Mouse (Mus musculus): Measurements from ENCODE around the gene Ptges. TPM values are rescaled to one million over a fixed set of nuclear protein-coding genes. Genes with fewer than 3 reads are reported as not detected.
A peak's percentile ranks its signal among the peaks of the same experiment; 100 is the strongest.

The Ptges gene
- polyA plus RNA-seq, 1 experiment from 2014 or later, result 15.8 TPM

DNA sequence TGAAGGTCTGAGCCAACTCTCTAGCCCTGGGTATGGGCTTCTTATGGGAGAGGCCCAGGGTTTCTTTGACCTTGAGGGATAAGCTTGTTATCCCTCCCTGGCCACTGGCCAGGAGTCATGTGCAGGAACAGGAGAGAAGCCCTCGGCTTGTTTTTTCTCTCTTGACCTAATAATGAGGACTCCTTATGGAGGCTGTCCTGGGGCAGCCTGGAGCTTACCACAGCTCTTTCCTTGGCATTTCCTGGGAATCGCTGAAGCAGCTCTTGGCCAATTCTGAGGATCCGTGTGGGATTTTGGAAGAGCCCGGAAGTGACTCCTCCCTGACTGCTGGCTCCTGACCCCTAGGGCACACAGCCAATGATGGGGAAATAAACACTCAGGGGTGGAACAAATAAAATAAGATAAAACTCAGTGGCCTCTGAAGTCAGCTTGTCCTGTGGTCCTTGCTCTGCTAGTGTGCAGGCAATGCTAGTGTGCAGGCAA is 17.3 kb downstream of the Ptges start:
- Histone ChIP-seq H3K4me3 (no peak overlapping the region), H3K9ac (no peak overlapping the region), H3K36me3 (no peaks in the 10 kb centered on the region), H3K27ac (0 out of 2 replicates have a peak overlapping the region, but pooled peaks have one; percentile 8), H3K4me2 (no peak overlapping the region), H3K4me1 (peaks cover 13% of the 10 kb centered on the region), H3K9me3 (no peaks in the 10 kb centered on the region), H3K27me3 (no peaks in the 10 kb centered on the region)
- no peak for ATAC-seq (ENCODE audit: insufficient number of reproducible peaks, insufficient read depth, low FRiP score, low TSS enrichment, low read depth)
- 33% methylated on average over 4 of the region's 4 CpGs for WGBS

DNA sequence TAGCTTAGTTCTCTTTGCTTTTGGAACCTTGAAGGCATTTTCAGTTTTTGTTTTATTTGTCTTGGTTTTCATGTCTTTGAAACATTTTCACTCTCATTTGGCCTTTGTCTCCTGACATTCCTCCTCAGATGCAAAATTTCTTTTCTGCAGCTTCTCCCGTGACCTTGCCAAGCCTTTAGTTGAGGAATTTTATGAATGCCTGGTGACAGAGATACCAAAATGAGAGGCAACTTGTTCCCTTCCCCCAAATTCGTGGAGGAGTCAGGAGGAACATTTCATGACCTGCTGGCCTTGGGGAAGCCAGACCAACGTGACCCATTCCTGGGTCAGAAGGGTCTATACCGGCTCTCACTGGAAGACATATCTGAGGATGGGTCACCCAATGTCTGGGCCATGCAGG is 23.0 kb downstream of the Ptges start:
- Histone ChIP-seq H3K4me1 (peaks cover 21% of the 10 kb centered on the region), H3K9ac (no peak overlapping the region)
- 72% methylated on average over 4 of the region's 4 CpGs for WGBS

DNA sequence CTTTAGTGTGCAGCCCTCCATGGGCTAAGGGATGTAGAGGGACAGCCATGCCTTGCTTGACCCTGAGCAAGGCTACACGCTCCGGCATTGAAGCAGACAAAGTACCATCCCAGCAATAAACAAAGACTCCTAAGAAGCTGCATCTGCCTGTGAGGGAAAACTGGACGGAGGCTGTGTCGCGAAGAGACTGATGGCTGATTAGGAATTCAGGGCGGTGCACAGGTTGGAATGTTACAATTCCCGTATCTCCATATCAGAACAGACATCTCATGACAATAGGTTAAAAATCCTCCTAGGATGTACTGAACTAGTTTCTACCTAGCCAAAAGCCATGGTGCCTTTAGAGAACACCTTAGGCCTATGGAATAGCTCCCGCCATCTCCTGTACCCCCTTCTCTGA is 23.8 kb downstream of the Ptges start:
- 72% methylated on average over 8 of the region's 8 CpGs for WGBS
- Histone ChIP-seq H3K4me1 (peaks cover 28% of the 10 kb centered on the region), H3K27me3 (no peaks in the 10 kb centered on the region), H3K9me3 (no peaks in the 10 kb centered on the region), H3K4me2 (no peak overlapping the region), H3K9ac (no peak overlapping the region), H3K27ac (no peak overlapping the region), H3K36me3 (no peaks in the 10 kb centered on the region), H3K4me3 (no peak overlapping the region)
- ATAC-seq (ENCODE audit: insufficient number of reproducible peaks, insufficient read depth, low FRiP score, low TSS enrichment, low read depth), result no peak

More for the DNA sequence above, 23.0 kb downstream of the Ptges start:
- Histone ChIP-seq H3K4me3 (no peak overlapping the region), H3K9me3 (no peaks in the 10 kb centered on the region), H3K4me2 (no peak overlapping the region), H3K27ac (no peak overlapping the region), H3K27me3 (no peaks in the 10 kb centered on the region), H3K36me3 (no peaks in the 10 kb centered on the region)
- no peak for ATAC-seq (ENCODE audit: insufficient number of reproducible peaks, insufficient read depth, low FRiP score, low TSS enrichment, low read depth)

DNA sequence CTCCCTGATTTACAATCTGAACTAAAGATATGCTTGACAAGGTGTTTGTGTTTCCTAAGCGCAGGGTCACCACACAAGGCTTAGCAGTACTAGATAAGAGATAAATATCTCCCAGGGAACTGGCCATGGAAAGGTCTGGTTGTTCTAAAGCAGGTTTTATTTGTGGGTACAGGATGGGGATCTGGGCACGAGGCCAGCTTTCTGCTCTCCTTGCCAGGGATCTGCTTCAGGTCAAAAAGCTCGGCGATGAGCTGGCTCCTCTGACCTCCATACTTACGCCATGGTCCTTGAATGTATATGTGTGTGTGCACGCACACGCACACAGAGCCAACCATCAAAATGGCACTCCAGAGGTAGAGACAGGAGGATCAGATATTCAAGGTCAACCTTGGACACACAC is 24.7 kb downstream of the Ptges start:
- H3K27me3 ChIP-seq, result no peaks in the 10 kb centered on the region
- H3K27ac ChIP-seq, result no peak overlapping the region
- 79% methylated on average over 7 of the region's 7 CpGs for WGBS
- H3K4me1 ChIP-seq, result peaks cover 31% of the 10 kb centered on the region
- ATAC-seq (ENCODE audit: insufficient number of reproducible peaks, insufficient read depth, low FRiP score, low TSS enrichment, low read depth), result no peak
- H3K9me3 ChIP-seq, result no peaks in the 10 kb centered on the region
- H3K4me3 ChIP-seq, result no peak overlapping the region
- no peaks in the 10 kb centered on the region; the same call in 1 of the 2 replicates for H3K36me3 ChIP-seq
- H3K4me2 ChIP-seq, result no peak overlapping the region
- no peak overlapping the region for H3K9ac ChIP-seq

DNA sequence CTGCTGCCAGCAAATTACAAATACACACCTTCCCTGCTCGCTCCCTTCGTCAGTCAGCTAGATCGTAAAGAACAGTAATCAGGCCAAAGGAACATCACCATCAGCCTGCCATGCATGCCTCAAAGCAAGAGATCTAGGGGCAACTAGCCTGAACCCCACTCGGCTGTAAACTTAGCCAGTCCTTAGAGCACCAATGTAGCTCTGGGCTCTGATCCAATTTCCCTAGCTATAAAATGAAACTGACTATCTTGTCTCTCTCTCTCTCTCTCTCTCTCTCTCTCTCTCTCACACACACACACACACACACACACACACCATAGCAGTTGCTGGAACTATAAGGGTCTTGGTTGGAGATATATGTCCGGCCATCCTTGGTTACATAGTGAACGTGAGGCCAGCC is 25.4 kb downstream of the Ptges start:
- H3K27me3 ChIP-seq, result no peaks in the 10 kb centered on the region
- WGBS, result 88% methylated on average over 6 of the region's 6 CpGs
- H3K4me1 ChIP-seq, result peaks cover 31% of the 10 kb centered on the region
- no peak overlapping the region for H3K9ac ChIP-seq
- no peak overlapping the region for H3K4me3 ChIP-seq
- peaks cover 5% of the 10 kb centered on the region; the same call in 1 of the 2 replicates for H3K36me3 ChIP-seq
- H3K4me2 ChIP-seq, result no peak overlapping the region
- no peaks in the 10 kb centered on the region for H3K9me3 ChIP-seq
- no peak overlapping the region for H3K27ac ChIP-seq
- ATAC-seq (ENCODE audit: insufficient number of reproducible peaks, insufficient read depth, low FRiP score, low TSS enrichment, low read depth), result no peak

DNA sequence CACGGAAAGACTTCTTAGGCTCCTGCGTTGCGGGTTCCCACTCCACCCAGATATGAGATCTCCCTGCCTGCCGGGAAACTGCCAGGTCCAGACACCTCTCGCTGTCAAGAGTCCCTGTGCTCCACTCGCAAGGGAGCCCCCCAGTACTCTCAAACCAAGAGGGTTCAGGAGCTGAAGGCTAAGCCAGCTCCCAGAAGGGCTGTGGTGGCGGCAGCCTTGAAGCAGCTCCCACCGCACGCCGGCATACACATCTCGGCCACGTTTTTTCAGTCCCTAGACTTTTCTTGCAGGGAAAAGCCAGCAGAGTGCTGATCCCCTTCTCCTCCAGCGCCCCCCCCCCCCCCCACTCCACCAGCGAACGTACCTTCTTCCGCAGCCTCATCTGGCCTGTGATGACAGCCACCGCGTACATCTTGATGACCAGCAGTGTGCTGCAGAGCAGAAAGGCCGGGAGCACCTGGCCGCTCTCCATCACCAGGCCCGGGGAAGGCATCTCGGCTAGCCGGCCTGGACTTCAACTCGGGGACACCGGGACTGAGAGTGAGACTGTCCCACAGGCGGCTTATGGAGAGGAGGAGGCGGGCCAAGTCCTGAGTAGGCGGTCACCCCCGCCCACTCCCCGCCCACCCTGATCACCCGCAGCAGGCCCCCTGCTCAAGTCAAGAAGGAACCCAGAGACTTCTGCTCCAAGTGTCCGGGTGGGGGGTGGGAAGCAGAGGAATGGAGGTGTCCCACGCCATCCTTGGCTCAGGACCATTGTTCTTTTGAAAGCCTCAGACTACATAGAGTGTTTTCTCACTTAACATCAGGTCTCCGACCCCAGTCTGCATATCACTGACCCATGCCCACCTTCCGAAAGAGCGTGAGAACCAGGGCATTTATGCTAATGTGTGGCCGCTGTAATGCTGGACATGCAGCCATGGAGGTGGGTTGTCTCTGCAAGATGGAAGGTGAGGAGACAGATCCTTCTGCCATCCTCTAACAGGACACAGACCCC is 26.6 kb downstream of the Ptges start:
- 9% methylated on average over 34 of the region's 37 CpGs for WGBS
- ATAC-seq (ENCODE audit: insufficient number of reproducible peaks, insufficient read depth, low FRiP score, low TSS enrichment, low read depth), result peak; percentile 71; the same call in 1 of the 2 replicates
- Histone ChIP-seq H3K27ac (peak overlapping the region; percentile 28; the same call in 1 of the 2 replicates), H3K4me3 (peak overlapping the region; percentile 58), H3K4me2 (peak overlapping the region; percentile 87), H3K36me3 (peaks cover 7% of the 10 kb centered on the region; the same call in 1 of the 2 replicates), H3K27me3 (no peaks in the 10 kb centered on the region), H3K9ac (peak overlapping the region; percentile 73), H3K4me1 (peaks cover 32% of the 10 kb centered on the region), H3K9me3 (no peaks in the 10 kb centered on the region)

DNA sequence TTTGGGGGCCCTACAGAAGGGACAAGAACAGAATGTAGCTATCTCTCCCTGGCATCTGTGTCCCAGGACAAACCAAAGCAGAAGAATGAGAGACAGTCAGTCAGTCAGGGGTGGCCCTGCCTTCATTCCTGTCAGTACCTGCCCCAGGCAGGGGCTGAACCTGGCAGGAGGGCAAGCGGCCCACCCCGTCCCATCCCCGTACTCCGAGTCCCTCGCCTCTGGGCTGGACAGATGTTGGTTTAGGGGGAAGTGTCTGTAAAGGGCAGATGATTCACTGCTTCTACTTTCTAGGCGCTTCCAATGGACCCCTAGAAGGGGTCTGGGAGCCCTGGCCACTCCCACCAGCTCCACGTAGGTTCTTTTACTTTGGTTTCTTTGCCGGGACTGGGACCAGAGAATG is 27.4 kb downstream of the Ptges start:
- H3K27me3 ChIP-seq, result no peaks in the 10 kb centered on the region
- peak overlapping the region; percentile 58 for H3K4me3 ChIP-seq
- H3K4me2 ChIP-seq, result peak overlapping the region; percentile 87
- WGBS, result 13% methylated on average over 8 of the region's 8 CpGs
- ATAC-seq (ENCODE audit: insufficient number of reproducible peaks, insufficient read depth, low FRiP score, low TSS enrichment, low read depth), result no peak
- H3K4me1 ChIP-seq, result peaks cover 40% of the 10 kb centered on the region
- peaks cover 7% of the 10 kb centered on the region; the same call in 1 of the 2 replicates for H3K36me3 ChIP-seq
- H3K27ac ChIP-seq, result peak overlapping the region; percentile 28; the same call in 1 of the 2 replicates
- H3K9me3 ChIP-seq, result no peaks in the 10 kb centered on the region
- peak overlapping the region; percentile 73 for H3K9ac ChIP-seq

DNA sequence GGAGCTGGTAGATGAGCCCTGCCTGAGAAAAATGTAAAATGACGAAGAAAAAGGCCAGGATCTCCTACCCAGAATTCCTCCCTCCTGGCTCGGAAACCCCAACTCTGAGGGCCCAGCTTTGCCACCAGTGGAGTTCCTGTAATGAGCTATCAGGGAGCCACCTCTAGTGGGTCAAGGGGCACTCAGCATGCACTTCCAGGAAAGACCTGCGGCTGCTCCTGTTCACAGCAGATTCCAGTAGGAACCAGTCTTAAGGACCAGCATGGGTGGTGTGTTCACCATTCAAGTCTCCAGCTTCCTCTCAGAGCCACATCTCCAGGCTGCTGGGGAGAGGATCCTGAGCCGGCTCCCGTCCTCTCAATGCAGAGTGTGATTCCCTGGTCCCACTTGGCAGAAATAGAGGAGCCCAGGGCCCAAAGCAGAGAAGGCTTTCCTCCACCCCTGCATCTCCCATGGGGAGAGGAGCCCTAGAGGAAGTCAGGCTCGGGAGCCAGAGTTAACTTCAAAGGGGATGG is 28.0 kb downstream of the Ptges start:
- H3K36me3 ChIP-seq, result peaks cover 7% of the 10 kb centered on the region; the same call in 1 of the 2 replicates
- H3K27ac ChIP-seq, result no peak overlapping the region
- H3K9ac ChIP-seq, result peak overlapping the region; percentile 73
- WGBS, result 51% methylated on average over 6 of the region's 6 CpGs
- H3K4me2 ChIP-seq, result peak overlapping the region; percentile 87
- H3K9me3 ChIP-seq, result no peaks in the 10 kb centered on the region
- peaks cover 45% of the 10 kb centered on the region for H3K4me1 ChIP-seq
- no peaks in the 10 kb centered on the region for H3K27me3 ChIP-seq
- no peak for ATAC-seq (ENCODE audit: insufficient number of reproducible peaks, insufficient read depth, low FRiP score, low TSS enrichment, low read depth)
- peak overlapping the region; percentile 58 for H3K4me3 ChIP-seq

DNA sequence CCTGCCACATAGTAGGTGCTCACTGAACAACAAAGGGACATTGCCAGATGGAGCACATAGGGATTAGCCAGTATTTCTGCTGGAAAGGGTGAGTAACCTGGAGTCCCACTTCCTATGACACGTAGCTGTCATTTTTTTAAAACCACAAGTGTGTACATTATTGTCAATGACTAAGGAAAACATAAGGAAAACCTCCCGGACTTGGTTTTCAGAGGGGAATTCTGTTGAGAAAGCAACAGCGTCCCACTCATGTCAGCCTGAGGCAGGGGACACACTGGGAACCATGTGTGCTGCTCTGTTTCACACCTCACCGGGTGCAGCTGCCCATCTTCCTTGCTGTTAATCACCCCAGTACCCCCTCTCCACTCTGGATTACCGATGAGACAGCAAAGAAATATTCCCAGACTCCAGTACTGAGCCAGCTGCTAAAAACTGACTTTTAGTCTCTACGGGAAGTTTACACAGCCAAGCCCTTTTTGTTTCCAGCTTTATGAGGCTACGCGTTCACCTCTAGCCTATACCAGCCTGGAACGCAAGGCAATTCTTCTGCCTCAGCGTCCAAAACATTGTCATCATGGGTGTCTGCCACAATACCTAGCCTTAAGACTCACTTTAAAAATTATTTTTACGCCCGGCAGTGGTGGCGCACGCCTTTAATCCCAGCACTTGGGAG is 30.1 kb downstream of the Ptges start:
- Histone ChIP-seq H3K27me3 (no peaks in the 10 kb centered on the region), H3K4me1 (peaks cover 45% of the 10 kb centered on the region), H3K27ac (no peak overlapping the region), H3K9me3 (no peaks in the 10 kb centered on the region), H3K36me3 (peaks cover 11% of the 10 kb centered on the region; the same call in 1 of the 2 replicates), H3K4me3 (no peak overlapping the region), H3K9ac (no peak overlapping the region), H3K4me2 (no peak overlapping the region)
- ATAC-seq (ENCODE audit: insufficient number of reproducible peaks, insufficient read depth, low FRiP score, low TSS enrichment, low read depth), result no peak
- WGBS, result 86% methylated on average over 14 of the region's 14 CpGs

DNA sequence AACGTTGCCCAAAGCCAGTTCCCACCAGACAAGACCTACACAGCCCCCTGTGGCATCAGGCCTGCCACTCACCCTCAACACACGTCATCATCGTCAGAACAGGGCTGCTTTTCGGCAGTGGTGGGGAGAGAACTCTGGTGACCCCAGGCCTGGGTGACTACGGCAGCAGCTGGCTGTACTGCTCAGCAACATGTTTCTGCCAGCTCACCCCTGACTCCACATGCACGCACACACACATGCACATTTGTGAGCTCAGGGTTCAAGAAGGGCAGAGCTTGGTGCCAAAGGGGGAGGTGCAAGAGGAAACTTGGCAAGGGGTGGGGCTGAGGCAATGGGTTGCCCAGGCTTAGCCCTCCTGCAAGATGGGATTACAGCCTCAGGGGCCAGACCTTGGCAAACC is 32.4 kb downstream of the Ptges start:
- Histone ChIP-seq H3K4me3 (no peak overlapping the region), H3K4me2 (0 out of 2 replicates have a peak overlapping the region, but pooled peaks have one; percentile 5), H3K27ac (peak overlapping the region; percentile 29), H3K27me3 (no peaks in the 10 kb centered on the region), H3K9me3 (no peaks in the 10 kb centered on the region), H3K9ac (no peak overlapping the region), H3K4me1 (peaks cover 34% of the 10 kb centered on the region), H3K36me3 (peaks cover 11% of the 10 kb centered on the region; the same call in 1 of the 2 replicates)
- ATAC-seq (ENCODE audit: insufficient number of reproducible peaks, insufficient read depth, low FRiP score, low TSS enrichment, low read depth), result peak; percentile 34
- WGBS, result 33% methylated on average over 6 of the region's 6 CpGs

DNA sequence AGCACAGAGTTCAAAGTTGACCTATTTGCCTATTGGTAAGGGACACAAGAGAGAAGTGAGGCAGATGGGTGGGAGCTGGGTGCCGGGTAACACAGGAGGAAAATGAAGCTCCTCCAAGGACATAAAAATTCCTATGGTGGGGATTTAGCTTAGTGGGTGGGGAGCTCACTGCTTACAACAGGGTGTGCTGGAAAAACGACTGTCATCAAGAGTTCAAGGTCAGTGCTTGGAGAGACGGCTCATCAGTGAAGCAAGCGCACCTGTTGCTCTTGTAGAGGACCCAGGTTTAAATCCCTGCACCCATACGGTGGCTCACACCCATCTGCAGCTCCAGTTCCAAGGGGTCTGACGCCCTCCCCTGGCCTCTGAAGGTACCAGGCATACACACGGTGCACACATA is 35.7 kb downstream of the Ptges start:
- peaks cover 23% of the 10 kb centered on the region for H3K4me1 ChIP-seq
- ATAC-seq (ENCODE audit: insufficient number of reproducible peaks, insufficient read depth, low FRiP score, low TSS enrichment, low read depth), result no peak
- no peak overlapping the region for H3K4me2 ChIP-seq
- H3K4me3 ChIP-seq, result no peak overlapping the region
- 0 out of 2 replicates have a peak, but pooled peaks cover 3% of the 10 kb centered on the region for H3K36me3 ChIP-seq
- WGBS, result 77% methylated on average over 7 of the region's 7 CpGs
- H3K9ac ChIP-seq, result no peak overlapping the region
- no peak overlapping the region for H3K27ac ChIP-seq
- H3K27me3 ChIP-seq, result no peaks in the 10 kb centered on the region
- H3K9me3 ChIP-seq, result no peaks in the 10 kb centered on the region
